Mouse (Mus musculus) C2C12 (cell line): ENCODE data around the gene Vmn1r45.

Experiments used
- CTCF ChIP-seq: IDR thresholded peaks from one replicate; pipeline ENCODE4 v1.5.1; 2011; ENCODE audit not compliant: control insufficient read depth, insufficient read depth, insufficient read length
- FOSL1 ChIP-seq: IDR thresholded peaks from one replicate; pipeline ENCODE4 v1.8.0; 2011; ENCODE audit warnings: mild to moderate bottlenecking, low read length; ENCODE audit not compliant: poor library complexity, insufficient read depth, severe bottlenecking
- USF1 ChIP-seq: IDR thresholded peaks from one replicate; pipeline ENCODE4 v1.6.1; 2011; ENCODE audit warnings: low read depth, mild to moderate bottlenecking, control low read depth, moderate library complexity

- TF ChIP-seq CTCF, result no peak
- TF ChIP-seq USF1, result no peak
- no peak for TF ChIP-seq FOSL1
Measured at GRCm38 (mm10) chr6:89966341-89966740, 25.9 kb upstream of the Vmn1r45 start.
